Mouse (Mus musculus): ENCODE data around the gene Arhgef6.

- no peak for TF ChIP-seq CTCF (IDR thresholded peaks at IDR 0.05; ENCODE audit: control insufficient read depth, insufficient read depth, insufficient replicate concordance, low read depth, low read length)
- TF ChIP-seq POLR2A (IDR thresholded peaks at IDR 0.05; ENCODE audit: control insufficient read depth, low read depth, low read length) = no peak
These were observed 10.7 kb downstream of the Arhgef6 start for GRCm38 (mm10) chrX:57327668-57328338.
